Mouse (Mus musculus) cortical plate, adult 2 months (tissue): ENCODE results near the gene Tnik.

Source experiments
- CTCF ChIP-seq: fragments of 200-500 bp; IDR thresholded peaks from 2 replicates; pipeline ENCODE4 v1.5.1; 2011; ENCODE audit warnings: mild to moderate bottlenecking, control low read depth, low read length; ENCODE audit not compliant: insufficient read depth; ENCODE audit errors: extremely low read depth
- POLR2A ChIP-seq: fragments of 200-500 bp; IDR thresholded peaks from 2 replicates; pipeline ENCODE4 v1.6.1; 2011; ENCODE audit warnings: mild to moderate bottlenecking, low read length, control low read depth; ENCODE audit not compliant: insufficient read depth; ENCODE audit errors: extremely low read depth

GRCm38 (mm10) chr3:28317339-28317738 lies 54.3 kb downstream of the Tnik start:
- TF ChIP-seq POLR2A (no peak), CTCF (no peak)
